Mouse (Mus musculus): ENCODE results near the gene Serpinb9e. TPM values are rescaled to one million over a fixed set of nuclear protein-coding genes. Genes with fewer than 3 reads are reported as not detected.

Gene Serpinb9e
- not detected for polyA plus RNA-seq (2014; fragmentation: Illumina TruSeq; extraction: RNeasy Lipid Tissue Mini Kit (QIAGEN cat#74804); ENCODE audit: low read depth, low replicate concordance)

DNA sequence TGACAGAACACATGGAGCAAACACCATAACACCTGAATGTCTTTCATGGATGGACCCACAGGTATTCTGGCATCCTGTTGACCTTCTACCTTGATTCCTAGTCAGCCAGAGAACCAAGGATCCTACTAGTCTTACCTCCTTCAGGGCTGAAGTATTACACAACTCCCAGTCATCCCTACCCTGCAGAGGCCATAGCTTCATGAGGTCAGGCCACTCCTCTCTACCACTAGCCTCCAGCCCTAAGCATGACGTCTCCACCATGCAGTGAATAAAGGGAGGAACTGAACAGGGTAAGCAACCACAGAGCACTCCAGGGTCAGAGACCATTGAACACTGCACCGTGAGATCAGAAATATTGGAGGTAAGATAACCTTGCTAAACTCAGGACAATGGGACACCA is at the start of gene Serpinb9e:
Gene Serpinb9e (plus strand): TSS at position 301 of the 400 bp plus-strand sequence.

Other genes starting within 250 kb of the Serpinb9e start
- gene Serpinb9, start 246.4 kb upstream of the Serpinb9e start, polyA plus RNA-seq (2014; fragmentation: Illumina TruSeq; extraction: RNeasy Lipid Tissue Mini Kit (QIAGEN cat#74804); ENCODE audit: low read depth, low replicate concordance) = 29.4 TPM
- gene Serpinb9b, start 222.2 kb upstream of the Serpinb9e start, polyA plus RNA-seq (2014; fragmentation: Illumina TruSeq; extraction: RNeasy Lipid Tissue Mini Kit (QIAGEN cat#74804); ENCODE audit: low read depth, low replicate concordance) = not detected
- gene Serpinb1b, start 171.0 kb upstream of the Serpinb9e start, polyA plus RNA-seq (2014; fragmentation: Illumina TruSeq; extraction: RNeasy Lipid Tissue Mini Kit (QIAGEN cat#74804); ENCODE audit: low read depth, low replicate concordance) = 0.35 TPM
- gene Serpinb9c, start 89.9 kb upstream of the Serpinb9e start, polyA plus RNA-seq (2014; fragmentation: Illumina TruSeq; extraction: RNeasy Lipid Tissue Mini Kit (QIAGEN cat#74804); ENCODE audit: low read depth, low replicate concordance) = not detected
- gene Serpinb9d, start 56.7 kb upstream of the Serpinb9e start, polyA plus RNA-seq (2014; fragmentation: Illumina TruSeq; extraction: RNeasy Lipid Tissue Mini Kit (QIAGEN cat#74804); ENCODE audit: low read depth, low replicate concordance) = not detected
- gene Serpinb9f, start 74.5 kb downstream of the Serpinb9e start, polyA plus RNA-seq (2014; fragmentation: Illumina TruSeq; extraction: RNeasy Lipid Tissue Mini Kit (QIAGEN cat#74804); ENCODE audit: low read depth, low replicate concordance) = not detected
- gene Gm11397, start 146.1 kb downstream of the Serpinb9e start, polyA plus RNA-seq (2014; fragmentation: Illumina TruSeq; extraction: RNeasy Lipid Tissue Mini Kit (QIAGEN cat#74804); ENCODE audit: low read depth, low replicate concordance) = not detected
- not detected for gene Serpinb9g, start 235.2 kb downstream of the Serpinb9e start, polyA plus RNA-seq (2014; fragmentation: Illumina TruSeq; extraction: RNeasy Lipid Tissue Mini Kit (QIAGEN cat#74804); ENCODE audit: low read depth, low replicate concordance)